Mouse (Mus musculus) lung, postnatal 25 days (tissue): ENCODE results near the gene Slc35f5.
"Not testable (repeated sequence)": the region's sequence is repeated elsewhere in the genome, so short reads cannot be mapped to it uniquely, and the experiment has no call there.

Experiments
- DNase-seq: peaks from one replicate; pipeline ENCODE4 v3.0.0; 2022; ENCODE audit warnings: low spot score

Gene Slc35f5

GRCm38 (mm10) chr1:125560259-125561192 lies at the start of gene Slc35f5:
TSS of gene Slc35f5 (plus strand) at chr1:125560595.
- DNase-seq: peak; percentile 97

GRCm38 (mm10) chr1:125514706-125515105 lies 45.7 kb upstream of the Slc35f5 start:
- DNase-seq: no peak

GRCm38 (mm10) chr1:125516910-125517659 lies 43.3 kb upstream of the Slc35f5 start:
- DNase-seq: no peak

GRCm38 (mm10) chr1:125519107-125519611 lies 41.2 kb upstream of the Slc35f5 start:
- peak; percentile 86 for DNase-seq

GRCm38 (mm10) chr1:125525965-125526665 lies 34.3 kb upstream of the Slc35f5 start:
- peak; percentile 79 for DNase-seq

GRCm38 (mm10) chr1:125526666-125527004 lies 33.8 kb upstream of the Slc35f5 start:
- no peak for DNase-seq

- DNase-seq: no peak
Measured at GRCm38 (mm10) chr1:125527364-125527763, 33.0 kb upstream of the Slc35f5 start.

- DNase-seq: not testable (repeated sequence)
Measured at GRCm38 (mm10) chr1:125533180-125533912, 27.0 kb upstream of the Slc35f5 start.

- no peak for DNase-seq
Measured at GRCm38 (mm10) chr1:125537131-125537530, 23.3 kb upstream of the Slc35f5 start.

GRCm38 (mm10) chr1:125537776-125538175 lies 22.6 kb upstream of the Slc35f5 start:
- no peak for DNase-seq

GRCm38 (mm10) chr1:125539312-125539711 lies 21.1 kb upstream of the Slc35f5 start:
- no peak for DNase-seq

- DNase-seq: no peak
Measured at GRCm38 (mm10) chr1:125542008-125542999, 18.1 kb upstream of the Slc35f5 start.

- peak; percentile 44 for DNase-seq
Measured at GRCm38 (mm10) chr1:125549872-125550271, 10.5 kb upstream of the Slc35f5 start.

- DNase-seq: peak; percentile 32
Measured at GRCm38 (mm10) chr1:125550359-125550758, 10.0 kb upstream of the Slc35f5 start.

GRCm38 (mm10) chr1:125551564-125551963 lies 8.8 kb upstream of the Slc35f5 start:
- DNase-seq: no peak

GRCm38 (mm10) chr1:125559261-125559660 lies 1.1 kb upstream of the Slc35f5 start:
- DNase-seq: no peak

- DNase-seq: no peak
Measured at GRCm38 (mm10) chr1:125559721-125560120, 674 bp upstream of the Slc35f5 start.

GRCm38 (mm10) chr1:125561206-125561605 lies 811 bp downstream of the Slc35f5 start:
- peak; percentile 74 for DNase-seq

GRCm38 (mm10) chr1:125561841-125562240 lies 1.4 kb downstream of the Slc35f5 start:
- DNase-seq: no peak

GRCm38 (mm10) chr1:125568126-125568525 lies 7.7 kb downstream of the Slc35f5 start:
- peak; percentile 19 for DNase-seq
